Mouse (Mus musculus): ENCODE measurements around the gene Rhox12.

Gene Rhox12

GRCm38 (mm10) chrX:38110807-38111206 is at the start of gene Rhox12:
Rhox12 (minus strand) TSS chrX:38110907.
- DNase-seq, result no peak

- DNase-seq, result no peak
Observed at GRCm38 (mm10) chrX:38159097-38159496, 48.4 kb upstream of the Rhox12 start.

- no peak for DNase-seq
Observed at GRCm38 (mm10) chrX:38121478-38121877, 10.8 kb upstream of the Rhox12 start.

- DNase-seq, result no peak
Observed at GRCm38 (mm10) chrX:38120982-38121381, 10.3 kb upstream of the Rhox12 start, which contains the start of gene Rhox13. Rhox13 (plus strand) TSS chrX:38121219.

GRCm38 (mm10) chrX:38085041-38085440 is 25.7 kb downstream of the Rhox12 start, which contains the start of gene Rhox11:
Rhox11 (minus strand) TSS chrX:38085141.
- DNase-seq, result no peak

- peak; percentile 17 for DNase-seq
Observed at GRCm38 (mm10) chrX:38084226-38084625, 26.5 kb downstream of the Rhox12 start.

- no peak for DNase-seq
Observed at GRCm38 (mm10) chrX:38066175-38066574, 44.5 kb downstream of the Rhox12 start, which contains the start of gene Rhox10. Rhox10 (plus strand) TSS chrX:38066475.

GRCm38 (mm10) chrX:38061544-38061943 is 49.2 kb downstream of the Rhox12 start:
- no peak for DNase-seq
